Mouse (Mus musculus): Measurements from ENCODE around the gene Mapk11.
A peak's percentile ranks its signal among the peaks of the same experiment; 100 is the strongest.

The Mapk11 gene

DNA sequence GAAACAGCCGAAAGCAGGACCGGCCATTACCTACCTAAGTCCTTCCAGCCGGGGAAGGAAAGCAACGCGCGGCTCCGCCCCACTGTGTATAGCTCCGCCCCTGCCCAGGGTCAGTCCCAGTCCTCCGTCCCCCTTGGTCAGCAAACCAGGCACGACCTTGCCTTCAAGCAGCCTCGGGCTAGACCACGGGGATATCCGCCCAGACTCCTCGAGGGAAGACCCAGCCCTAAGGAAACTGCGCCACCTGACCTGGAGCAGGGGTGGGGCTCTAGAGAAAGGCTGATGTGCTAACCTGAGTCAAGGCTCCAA, 24.4 kb upstream of the Mapk11 start:
- peak in 1 of 2 experiments; percentile 55 for DNase-seq (ENCODE audit: low spot score in 2 of 2)

DNA sequence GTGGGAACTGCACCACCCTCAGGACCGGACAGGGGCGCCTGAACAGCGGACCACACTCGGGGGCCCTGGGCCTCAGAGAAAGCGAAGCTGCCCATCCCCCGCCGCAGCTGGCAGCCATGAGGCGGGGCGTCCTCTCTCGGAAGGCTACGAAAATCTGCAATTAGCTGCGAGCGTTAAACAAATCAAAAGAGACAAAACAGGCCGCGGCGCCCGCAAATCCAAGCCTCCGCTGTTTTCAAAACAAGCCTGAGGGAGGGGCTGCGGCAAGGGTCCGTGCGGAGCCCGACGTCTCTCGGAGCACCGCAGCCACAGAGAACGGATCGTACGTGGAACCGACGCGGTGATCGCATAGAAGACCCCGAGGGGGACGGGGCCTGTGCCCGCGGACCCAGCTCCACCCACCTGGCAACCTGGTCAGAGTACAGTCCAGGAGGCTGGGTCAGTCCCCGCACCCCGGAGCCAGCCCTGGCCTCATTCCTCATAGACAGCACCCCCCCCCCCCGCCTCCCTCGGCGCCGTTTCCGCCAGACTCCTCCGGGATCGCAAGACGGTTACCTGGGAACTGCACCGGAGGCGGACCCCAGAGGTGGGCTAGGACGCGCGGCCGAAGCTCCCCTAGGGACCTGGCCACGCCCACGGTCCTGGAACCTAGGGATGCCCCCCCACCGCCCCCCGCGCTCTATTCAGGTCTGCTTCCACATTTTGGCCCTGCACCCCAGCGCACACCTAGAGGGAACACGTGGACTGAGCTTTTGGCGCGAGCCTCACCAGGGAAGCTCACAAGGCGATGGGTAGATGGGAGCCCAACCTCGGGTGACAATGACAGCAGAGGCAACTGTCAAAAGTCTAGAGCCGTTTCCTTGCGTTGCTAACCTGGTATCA, 23.8 kb upstream of the Mapk11 start:
- no peak for DNase-seq (ENCODE audit: low spot score in 2 of 2)

DNA sequence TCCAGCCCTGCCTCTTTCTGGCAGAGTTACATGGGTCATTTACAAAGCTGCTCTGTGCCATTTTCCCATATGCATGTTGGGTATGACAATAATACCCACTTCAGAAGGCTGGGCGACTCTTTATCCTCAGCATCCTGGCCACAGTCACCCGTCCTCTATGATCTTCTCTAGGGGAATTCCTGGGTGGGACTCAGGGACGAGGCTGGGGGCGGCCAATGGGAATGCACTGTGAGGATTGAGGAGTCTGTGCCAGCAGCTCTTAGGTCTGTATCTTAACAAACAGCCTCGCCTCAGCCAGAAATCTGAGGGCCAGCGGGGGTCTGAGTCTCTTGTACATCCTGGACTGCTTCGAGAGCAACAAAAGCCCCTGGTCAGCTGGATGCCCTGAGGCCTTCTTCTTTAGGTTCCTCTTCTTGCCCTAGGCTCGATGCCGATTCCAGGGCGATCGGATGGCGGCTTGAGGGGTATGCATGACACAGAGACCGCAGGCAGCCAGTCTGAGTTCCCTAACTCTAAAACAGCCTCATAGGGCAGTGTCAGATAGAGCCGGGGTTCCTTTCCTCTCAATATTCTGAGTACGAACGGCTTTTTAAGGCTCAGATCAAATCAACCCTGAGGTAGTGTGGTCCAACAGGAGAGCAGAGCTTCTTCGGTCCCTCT, 23.0 kb upstream of the Mapk11 start:
- DNase-seq (ENCODE audit: low spot score in 2 of 2), result no peak

DNA sequence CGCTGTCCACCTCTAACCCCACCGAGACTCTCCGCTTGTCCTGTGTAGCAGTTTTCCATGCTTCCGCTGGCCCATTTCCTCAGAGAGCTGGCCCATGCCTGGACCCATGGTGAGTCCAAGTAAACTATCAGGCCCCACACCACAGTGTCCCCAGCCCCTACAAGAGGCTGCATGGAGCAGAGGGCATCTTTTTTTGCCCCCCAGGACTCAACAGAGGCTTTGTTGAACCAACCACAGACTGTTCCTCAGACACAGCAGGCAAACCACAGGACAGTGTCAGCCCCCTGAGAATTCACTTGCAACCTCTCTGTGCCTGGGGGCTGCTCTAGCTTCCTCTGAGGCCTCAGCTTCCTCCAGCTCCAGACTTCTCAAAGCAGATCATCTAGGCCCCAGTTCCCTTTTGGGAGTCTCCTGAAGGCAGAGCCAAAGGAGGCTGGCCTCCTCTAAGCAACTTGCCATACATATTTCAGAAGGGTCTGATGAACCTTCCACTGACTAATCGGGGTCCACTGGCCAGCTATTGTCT, 22.2 kb upstream of the Mapk11 start:
- DNase-seq (ENCODE audit: low spot score in 2 of 2), result no peak

DNA sequence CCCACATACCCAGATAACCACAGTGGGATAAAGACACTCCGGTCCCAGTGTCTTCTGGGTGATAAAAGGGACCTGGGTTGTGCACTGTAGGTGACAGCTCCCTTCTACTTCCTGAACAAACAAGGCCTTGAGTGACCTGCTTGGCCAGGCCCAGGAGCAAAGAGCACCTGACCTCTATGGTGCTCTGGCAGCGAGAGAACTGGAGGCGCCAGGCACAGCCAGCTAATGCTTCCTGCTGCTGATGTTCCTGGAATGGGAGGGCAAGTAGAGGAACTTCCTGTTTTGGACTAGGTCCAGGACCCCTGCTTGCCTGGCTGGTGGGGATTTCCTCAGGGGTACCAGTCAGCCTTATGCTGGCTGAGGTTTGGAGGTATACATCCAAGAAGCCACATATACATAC, 20.7 kb upstream of the Mapk11 start:
- no peak for DNase-seq (ENCODE audit: low spot score in 2 of 2)

DNA sequence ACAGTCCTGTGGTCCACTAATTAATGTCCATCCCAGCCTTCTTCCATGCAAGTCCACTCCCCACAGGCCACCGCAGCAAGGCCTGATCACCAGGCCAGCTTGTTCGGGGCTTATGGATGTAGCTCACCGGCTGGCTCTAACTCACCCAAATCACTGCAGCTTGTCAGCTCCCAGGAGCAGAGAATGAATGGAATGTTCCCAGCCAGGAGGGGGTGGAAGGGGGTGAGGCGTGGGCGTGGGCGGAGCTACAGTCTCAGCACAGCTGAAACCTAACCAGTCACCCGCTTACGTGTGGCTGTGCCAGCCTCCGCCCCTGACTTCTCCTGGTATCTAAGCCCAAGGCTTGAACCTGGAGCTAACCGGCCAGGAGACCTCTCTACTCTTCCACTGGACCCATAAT, 20.0 kb upstream of the Mapk11 start:
- peak; percentile 78 to 80 for DNase-seq (ENCODE audit: low spot score in 2 of 2)

DNA sequence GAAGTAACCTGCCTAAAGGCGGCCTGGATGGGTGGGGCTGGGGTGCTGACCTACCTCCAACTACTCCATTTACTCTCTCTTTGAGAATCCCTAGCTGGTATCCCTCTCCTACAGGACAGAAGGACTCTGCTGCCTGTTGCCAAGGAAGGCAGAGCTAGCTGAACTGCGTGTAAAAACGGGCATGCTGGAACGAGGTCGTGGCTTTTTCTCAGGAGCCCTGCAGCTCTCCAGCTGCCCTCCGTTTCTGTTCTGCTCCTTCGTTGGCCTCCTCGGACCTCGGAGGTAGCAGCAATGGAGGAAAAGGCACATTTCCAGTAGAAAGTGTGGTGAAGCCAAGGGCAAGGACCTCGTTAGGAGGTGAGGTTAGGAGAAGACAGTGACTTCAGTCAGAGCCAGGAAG, 19.5 kb upstream of the Mapk11 start:
- DNase-seq (ENCODE audit: low spot score in 2 of 2), result no peak

DNA sequence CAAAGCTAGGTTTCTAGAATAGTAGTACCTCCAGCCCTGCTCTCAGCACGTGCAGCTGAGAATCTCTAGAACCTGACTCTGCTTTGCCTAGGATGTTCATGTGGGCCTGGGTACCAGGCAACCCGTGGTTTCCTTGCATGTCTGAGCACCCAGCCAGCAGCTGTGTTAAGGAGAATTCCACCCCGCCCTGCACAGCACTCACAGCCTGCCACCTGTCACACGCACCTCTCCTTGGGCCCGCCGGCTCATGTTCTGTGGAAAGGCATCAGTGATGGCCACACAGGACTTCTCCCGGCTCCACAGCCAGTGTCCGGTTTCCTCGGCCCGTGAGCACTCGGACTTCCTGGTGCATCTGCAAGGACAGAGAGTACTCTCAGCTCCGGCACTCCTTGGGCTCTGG, 16.1 kb upstream of the Mapk11 start:
- DNase-seq (ENCODE audit: low spot score in 2 of 2), result no peak

DNA sequence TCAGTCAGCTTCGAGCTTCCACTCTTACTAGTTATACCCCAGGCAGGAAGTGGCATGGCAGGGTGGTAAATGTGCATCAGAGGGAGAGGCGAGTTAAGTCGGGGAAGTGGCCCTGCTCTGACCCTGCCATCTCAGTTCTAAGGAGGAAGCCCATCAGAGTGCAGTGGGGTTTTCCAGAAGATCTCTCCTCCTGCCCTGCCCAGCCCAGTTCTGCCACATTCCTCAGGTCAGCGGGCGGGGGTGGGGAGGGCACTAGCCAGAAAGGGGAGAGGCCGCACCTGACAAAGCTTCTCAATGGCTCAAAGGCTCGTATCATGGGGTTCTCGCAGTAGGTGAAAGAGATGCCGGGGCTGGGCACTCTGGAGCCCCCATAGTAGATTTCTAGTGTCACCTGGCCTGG, 12.0 kb upstream of the Mapk11 start:
- DNase-seq (ENCODE audit: low spot score in 2 of 2), result peak in 1 of 2 experiments; percentile 49

DNA sequence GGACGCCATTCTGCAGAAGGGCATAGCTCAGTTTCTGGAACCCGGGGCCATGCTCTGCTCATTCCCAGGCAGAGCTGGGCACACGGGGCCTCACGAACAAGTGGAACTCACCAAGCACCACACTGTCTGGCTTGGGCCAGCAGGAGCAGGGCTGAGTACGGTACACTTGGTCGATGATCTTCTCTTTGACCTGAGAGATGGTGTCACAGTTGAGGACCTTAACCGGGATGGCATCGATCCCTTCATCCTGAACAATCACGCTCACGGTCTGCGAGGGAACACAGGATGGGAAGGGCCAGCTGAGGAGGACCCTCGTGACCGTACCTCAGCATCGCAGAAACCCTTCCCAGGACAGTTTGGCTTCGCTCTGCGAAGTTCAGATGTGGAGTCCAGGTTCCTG, 9.1 kb upstream of the Mapk11 start:
- no peak for DNase-seq (ENCODE audit: low spot score in 2 of 2)

DNA sequence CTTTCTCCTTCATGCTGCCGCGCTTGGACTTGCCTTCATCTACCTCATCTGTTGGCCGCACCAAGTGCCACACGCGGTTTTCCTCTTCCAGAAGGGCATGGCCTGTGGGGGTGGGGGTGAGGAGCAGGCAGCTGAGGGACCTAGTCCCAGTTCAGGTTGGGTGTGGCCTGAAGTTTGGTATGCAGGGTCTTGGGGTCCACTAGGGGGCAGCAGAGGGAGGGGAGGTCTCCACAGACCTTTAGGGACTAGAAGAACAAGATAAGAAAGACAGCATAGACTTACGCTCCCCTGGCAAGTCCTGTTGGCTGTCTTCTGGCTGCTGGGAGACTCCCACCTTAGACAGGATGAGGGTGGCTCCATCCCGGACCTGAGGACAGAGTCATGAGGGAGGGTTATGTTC, 8.5 kb upstream of the Mapk11 start:
- DNase-seq (ENCODE audit: low spot score in 2 of 2), result peak in 1 of 2 experiments; percentile 73

DNA sequence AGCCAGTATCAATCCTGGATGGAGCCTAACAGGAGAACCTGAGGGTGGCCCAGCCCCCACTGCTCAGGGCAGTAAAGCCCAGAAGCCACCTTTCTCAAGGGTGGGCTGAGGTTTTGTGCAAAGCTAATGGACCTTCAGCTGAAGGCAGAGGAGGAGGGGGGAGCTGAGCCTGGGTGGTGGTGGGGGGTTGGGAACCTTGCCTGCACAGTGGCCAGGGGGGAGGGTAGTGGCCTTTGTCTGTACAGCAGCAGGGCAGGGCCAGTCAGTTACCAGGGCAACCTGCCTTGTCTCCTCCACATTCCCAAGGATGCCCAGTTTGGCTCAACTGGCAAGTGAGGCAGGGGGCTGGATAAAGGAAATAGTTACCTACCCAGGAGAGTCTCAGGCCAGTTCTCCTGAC, 2.9 kb upstream of the Mapk11 start:
- no peak for DNase-seq (ENCODE audit: low spot score in 2 of 2)

DNA sequence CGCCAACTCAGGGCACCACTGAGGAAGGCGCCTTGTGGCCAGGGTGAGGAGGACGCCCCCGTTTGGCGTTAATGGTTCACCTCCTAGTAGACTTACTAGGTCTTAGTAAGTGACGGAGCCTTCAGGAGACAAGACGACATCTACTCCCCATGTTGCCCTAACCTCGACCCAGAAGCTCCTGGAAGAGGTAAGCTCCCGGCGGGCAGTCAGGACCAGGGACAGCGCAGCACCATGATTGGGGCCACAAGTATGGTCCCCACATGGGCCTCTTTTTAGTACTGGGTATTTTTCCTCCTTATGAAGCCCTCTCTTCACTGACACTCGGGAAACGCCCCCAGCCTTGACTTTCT, 588 bp upstream of the Mapk11 start:
- no peak for DNase-seq (ENCODE audit: low spot score in 2 of 2)

DNA sequence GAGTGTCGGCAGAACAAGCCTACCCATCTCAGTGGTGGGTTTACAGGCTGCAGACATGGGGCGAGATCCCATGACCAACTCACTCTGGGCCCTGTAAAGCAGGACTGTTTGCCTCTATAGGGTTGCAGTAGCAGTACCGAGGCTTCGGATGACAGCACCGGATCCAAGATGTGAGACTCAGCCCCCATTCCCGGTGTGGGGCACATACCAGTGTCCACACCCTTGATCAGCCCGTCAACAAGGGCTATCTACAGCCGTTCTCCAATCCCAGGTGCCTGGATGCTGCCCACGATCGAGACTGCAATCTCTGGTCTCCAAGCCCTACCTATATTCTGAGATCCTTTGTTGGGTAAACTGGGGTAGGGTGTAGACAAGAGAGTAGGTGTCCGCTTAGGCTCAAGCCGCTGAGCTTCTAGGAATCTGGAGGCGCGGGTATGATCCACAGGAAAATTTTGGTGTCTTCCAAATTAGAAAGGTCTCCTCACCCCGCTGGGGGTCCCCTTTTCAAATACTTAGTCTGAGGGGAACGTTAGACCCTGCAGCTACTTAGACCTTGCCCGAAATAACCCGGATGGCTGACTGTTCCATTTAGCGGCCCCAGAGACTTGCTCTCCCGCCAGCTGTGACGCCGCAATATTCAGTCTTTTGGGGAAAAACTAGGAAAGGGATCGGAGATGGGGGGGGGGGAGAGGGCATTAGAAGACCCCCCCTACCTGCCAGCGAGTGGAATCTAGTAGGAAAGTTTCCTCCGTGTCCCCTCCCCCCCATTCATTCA, 745 bp downstream of the Mapk11 start:
- DNase-seq (ENCODE audit: low spot score in 2 of 2), result no peak

DNA sequence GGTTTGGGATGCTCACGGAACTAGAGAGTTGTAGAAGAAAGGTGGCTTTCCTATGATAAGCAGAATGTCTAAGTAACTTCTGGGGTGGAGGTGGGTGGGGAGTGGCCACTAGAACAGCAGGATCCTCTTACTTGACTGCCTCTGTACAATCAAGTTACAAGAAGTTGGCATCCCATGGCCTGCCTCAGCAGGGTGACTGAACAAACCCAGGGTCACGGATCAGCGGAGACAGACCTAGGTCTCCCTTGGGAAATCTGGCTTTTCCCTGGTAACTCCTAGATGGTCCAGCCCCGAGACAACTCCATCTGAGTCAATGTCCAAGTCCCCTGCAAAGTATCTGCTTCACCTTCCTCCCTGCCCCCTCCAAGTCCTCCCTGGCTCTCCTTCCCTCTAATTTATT, 1.5 kb downstream of the Mapk11 start:
- DNase-seq (ENCODE audit: low spot score in 2 of 2), result no peak

DNA sequence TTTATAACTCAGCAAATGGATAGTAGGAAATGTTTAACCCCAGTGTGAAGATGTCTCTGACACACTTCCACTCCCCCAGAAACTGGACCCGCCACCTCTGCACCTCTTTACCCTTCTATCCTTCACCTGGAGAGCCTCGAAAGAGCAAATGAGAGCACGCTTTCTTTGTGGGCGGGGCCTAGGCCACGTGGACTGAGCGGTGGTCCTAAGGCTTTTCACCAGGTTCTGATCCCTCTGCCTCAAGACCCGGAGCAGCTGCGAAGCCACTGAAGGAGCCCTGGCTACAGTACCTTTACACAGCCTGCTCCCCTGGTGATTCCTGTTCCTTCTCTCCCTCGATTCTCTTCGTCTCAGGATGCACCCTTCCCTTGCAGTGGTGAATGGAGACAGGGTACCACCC, 2.0 kb downstream of the Mapk11 start:
- DNase-seq (ENCODE audit: low spot score in 2 of 2), result no peak

DNA sequence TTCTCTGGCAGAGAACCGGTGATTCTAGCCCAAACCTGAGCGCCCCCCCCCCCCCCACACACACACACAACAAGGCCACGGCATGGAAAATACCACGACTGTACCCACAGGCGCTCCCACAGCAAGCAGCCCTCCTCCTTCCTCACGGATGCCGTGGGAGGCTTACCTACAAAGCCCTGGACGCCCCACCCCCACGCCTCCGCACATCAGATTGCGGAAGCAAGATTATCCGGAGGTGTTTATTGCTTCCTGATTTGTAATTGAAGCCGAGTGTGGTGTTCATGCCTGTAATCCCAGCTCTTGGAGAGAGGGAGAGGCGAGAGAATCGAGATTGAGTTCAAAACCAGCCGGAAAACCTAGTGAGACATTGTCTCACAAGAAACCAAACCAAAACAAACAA, 2.4 kb downstream of the Mapk11 start:
- DNase-seq (ENCODE audit: low spot score in 2 of 2), result no peak

DNA sequence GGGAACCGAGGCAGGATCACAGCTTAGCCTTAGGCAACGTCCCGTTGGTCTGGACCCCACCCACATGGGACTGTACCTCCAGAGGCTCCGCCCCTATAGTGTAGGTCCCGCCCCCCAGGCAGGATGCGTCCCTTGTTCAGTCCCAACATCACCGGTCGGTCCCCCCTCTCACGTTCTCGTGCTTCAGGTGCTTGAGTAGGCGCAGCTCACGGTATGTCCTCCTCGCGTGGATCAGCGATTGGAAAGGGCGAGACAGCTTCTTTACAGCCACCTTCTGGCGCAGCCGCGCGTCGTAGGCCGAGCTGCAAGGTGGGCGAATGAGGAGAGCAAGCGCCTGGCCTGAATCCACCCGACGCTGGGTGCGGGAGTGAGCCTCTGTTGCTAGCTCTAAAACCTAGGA, 2.9 kb downstream of the Mapk11 start:
- DNase-seq (ENCODE audit: low spot score in 2 of 2), result no peak

DNA sequence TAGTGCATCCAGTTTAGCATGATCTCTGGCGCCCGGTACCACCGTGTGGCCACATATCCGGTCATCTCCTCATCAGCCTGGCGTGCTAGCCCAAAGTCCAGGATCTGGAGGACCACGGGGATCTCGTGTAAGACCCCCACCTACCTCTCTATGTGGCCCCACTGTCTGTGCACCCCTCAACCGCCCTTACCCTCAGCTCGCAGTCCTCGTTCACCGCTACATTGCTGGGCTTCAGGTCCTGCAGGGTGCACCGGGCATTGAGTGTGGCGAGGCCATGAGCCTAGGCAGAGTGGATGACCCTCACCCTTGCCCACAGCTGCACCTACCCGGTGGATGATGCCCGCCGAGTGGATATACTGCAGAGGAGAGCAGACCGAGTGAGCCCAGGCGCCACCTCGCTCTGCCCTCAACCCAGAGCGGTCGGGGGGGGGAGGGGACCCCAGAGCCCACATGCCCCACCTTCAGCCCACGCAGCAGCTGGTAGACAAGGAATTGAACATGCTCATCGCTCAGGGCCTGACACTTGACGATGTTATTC, 3.5 kb downstream of the Mapk11 start:
- DNase-seq (ENCODE audit: low spot score in 2 of 2), result no peak

DNA sequence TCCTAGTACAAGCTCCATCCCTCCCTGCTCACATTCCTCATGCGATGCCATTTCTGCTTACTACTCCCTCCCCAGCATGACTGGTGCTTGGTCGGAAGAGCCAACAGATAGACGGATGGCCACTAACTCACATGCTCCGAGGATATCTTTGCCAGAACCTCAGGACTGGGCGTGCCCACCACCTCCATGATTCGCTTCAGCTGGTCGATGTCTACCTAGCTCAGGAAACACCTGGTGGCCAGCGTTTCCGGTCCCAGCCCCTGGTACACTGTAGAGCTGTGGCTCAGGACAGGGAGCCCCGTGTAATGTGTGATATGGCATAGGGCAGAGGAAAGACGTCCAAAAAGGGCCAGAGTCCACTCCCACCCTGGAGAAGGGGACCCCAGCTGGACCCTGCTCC, 4.5 kb downstream of the Mapk11 start:
- no peak for DNase-seq (ENCODE audit: low spot score in 2 of 2)

DNA sequence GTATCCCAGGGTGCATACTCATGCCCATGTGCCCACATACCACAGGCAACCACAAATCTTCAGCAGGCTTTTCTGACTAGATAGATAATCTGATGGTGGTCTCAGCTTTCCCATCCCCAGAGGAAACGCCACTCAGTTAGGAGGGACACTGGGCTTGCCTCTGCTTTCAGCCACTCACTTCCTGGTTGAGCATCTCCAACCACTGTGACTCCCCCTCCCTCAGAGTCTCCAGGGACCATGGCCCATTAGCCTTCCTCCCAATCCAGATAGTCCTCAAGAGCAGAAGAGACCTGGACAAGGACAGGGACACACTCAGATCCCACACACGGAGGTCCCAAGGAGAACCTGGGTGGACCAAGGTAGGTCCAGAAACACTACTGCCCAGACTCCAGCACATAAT, 6.3 kb downstream of the Mapk11 start:
- DNase-seq (ENCODE audit: low spot score in 2 of 2), result no peak

DNA sequence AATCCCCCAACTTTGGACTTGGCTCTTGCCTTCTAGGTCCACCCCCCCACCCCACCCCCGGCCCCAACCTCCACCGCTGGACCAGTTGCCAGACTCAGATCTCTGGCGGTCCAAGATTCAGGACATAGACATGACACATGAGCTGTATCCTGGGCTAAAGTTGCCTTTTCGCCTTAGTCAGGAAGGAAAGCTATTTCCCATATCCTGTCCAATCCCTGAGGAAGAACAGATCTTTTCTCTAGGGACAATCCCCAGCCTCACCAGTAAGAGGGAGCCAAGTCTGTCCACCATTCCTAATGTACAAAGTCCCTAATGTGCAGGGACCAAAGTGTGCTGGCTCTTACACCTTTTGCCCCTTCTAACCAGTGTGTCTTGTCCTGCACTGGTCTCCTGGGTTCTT, 7.5 kb downstream of the Mapk11 start:
- DNase-seq (ENCODE audit: low spot score in 2 of 2), result no peak
